Mouse (Mus musculus) hindbrain, postnatal 0 days (tissue): ENCODE results near the gene Rnf5. TPM values are rescaled to one million over a fixed set of nuclear protein-coding genes. Genes with fewer than 3 reads are reported as not detected.

ENCODE experiments used
- ATAC-seq: fragments of 200-750 bp; cut with Nextera tagmentation; 2 replicates; pipeline ENCODE4 v1.8.0; 2017; ENCODE audit warnings: mild to moderate bottlenecking, moderate TSS enrichment, moderate library complexity
- DNase-seq: peaks from one replicate; pipeline ENCODE4 v3.0.0-alpha.2; 2015; ENCODE audit warnings: low spot score
- H3K27ac ChIP-seq: fragments of 300-500 bp; sonication (generic); 2 replicates; pipeline ENCODE4 v1.5.1; 2014; ENCODE audit warnings: mild to moderate bottlenecking
- H3K27me3 ChIP-seq: fragments of 300-500 bp; sonication (generic); 2 replicates; pipeline ENCODE4 v1.6.1; 2014; ENCODE audit warnings: low read length, mixed read lengths; ENCODE audit not compliant: insufficient read depth
- H3K36me3 ChIP-seq: fragments of 300-500 bp; sonication (generic); 2 replicates; pipeline ENCODE4 v1.6.1; 2014; ENCODE audit warnings: low read length, mixed read lengths; ENCODE audit not compliant: insufficient read depth
- H3K4me1 ChIP-seq: fragments of 300-500 bp; sonication (generic); 2 replicates; pipeline ENCODE4 v1.6.1; 2014; ENCODE audit warnings: antibody characterized with exemption, low read length, mixed read lengths; ENCODE audit not compliant: insufficient read depth
- H3K4me2 ChIP-seq: fragments of 300-500 bp; sonication (generic); 2 replicates; pipeline ENCODE4 v1.6.1; 2014; ENCODE audit warnings: low read depth, mild to moderate bottlenecking, low read length, moderate library complexity, mixed read lengths
- H3K4me3 ChIP-seq: fragments of 300-500 bp; sonication (generic); 2 replicates; pipeline ENCODE4 v1.5.1; 2014; ENCODE audit warnings: low read length
- H3K9ac ChIP-seq: fragments of 300-500 bp; sonication (generic); replicated peaks from 2 replicates; pipeline ENCODE4 v1.6.1; 2014; ENCODE audit warnings: mild to moderate bottlenecking, low read length, moderate library complexity, mixed read lengths
- H3K9me3 ChIP-seq: fragments of 300-500 bp; sonication (generic); 2 replicates; pipeline ENCODE4 v1.6.1; 2016; ENCODE audit warnings: low read length, mixed read lengths
- CTCF ChIP-seq: IDR thresholded peaks from 2 replicates; pipeline ENCODE4 v1.5.1; 2016; ENCODE audit warnings: antibody characterized with exemption, control low read depth, low read depth
- WGBS: fragments of 180-500 bp; shearing (Covaris S2); extraction: QIAGEN DNeasy Blood & Tissue Kit; methylation state at CpG from one replicate; pipeline ENCODE4 v1.1.7; 2014; 5-methylcytosine and 5-hydroxymethylcytosine counted together
- polyA plus RNA-seq: library from polyadenylated mRNA; unstranded; fragments of >200 nt; fragmentation: Nextera tagmentation; extraction: Ambion mirVana; gene quantifications from 2 replicates; pipeline ENCODE4 v1.2.1, GENCODE M21; 2015
- total RNA-seq: library from RNA; depleted of rRNA; stranded (reverse); fragments of >200 nt; gene quantifications from 2 replicates; pipeline ENCODE4 v1.2.3, GENCODE M21; 2014

Gene Rnf5
- total and polyA plus RNA-seq, 2 experiments from 2014 or later = 61.9 to 223 TPM

DNA sequence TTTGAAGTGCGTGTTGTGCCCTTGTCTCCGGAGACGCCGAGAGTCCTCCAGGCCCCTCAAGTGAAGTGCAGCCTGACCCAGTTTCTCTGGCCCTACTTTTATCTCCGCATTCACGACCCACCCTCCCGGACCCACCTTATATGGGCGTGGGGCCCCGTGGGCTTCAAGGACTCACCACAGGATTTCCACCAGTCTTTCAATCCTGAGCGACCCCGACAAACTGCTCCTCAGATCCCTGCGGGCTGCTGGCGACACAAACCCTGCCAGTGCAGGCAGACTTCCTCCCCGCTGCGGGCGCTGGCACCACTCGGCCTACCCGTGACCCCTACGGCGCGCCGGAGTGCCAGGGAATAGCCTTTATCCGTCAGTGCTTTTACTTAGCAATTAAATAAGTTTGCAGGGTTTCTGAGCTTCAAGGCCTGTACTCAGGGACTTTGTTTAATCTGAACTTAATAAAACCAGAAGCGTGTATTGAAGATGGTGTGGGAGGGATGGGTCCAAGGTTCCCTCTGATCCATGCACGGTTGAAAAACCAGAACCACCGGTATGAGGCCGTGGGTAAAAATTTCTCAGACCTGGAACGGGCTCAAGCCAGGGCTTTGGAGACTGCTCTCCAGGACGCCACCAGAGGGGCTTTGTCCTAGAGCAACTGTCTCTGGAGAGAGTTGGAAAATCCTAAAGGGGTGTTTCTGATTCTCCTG lies 24.6 kb upstream of the Rnf5 start, which contains the start of gene Ppt2:
Gene Ppt2 (minus strand): TSS at position 568 of the 701 bp plus-strand sequence.
- ATAC-seq (no peak), DNase-seq (peak; percentile 33)
- peak within 1 kb of the TSS; percentile 59 for H3K9ac ChIP-seq
- H3K4me3 ChIP-seq = peak within 1 kb of the TSS; percentile 55
- WGBS = 5% methylated on average over 29 of the region's 29 CpGs
- H3K27ac ChIP-seq = peak within 1 kb of the TSS; percentile 95
- TF ChIP-seq CTCF = no peak
- peak within 1 kb of the TSS; percentile 98 for H3K4me2 ChIP-seq
- H3K36me3 ChIP-seq = no peaks in the 10 kb centered on the region
- H3K4me1 ChIP-seq = peaks cover 44% of the 10 kb centered on the region
- no peaks in the 10 kb centered on the region for H3K9me3 ChIP-seq
- no peaks in the 10 kb centered on the region for H3K27me3 ChIP-seq

DNA sequence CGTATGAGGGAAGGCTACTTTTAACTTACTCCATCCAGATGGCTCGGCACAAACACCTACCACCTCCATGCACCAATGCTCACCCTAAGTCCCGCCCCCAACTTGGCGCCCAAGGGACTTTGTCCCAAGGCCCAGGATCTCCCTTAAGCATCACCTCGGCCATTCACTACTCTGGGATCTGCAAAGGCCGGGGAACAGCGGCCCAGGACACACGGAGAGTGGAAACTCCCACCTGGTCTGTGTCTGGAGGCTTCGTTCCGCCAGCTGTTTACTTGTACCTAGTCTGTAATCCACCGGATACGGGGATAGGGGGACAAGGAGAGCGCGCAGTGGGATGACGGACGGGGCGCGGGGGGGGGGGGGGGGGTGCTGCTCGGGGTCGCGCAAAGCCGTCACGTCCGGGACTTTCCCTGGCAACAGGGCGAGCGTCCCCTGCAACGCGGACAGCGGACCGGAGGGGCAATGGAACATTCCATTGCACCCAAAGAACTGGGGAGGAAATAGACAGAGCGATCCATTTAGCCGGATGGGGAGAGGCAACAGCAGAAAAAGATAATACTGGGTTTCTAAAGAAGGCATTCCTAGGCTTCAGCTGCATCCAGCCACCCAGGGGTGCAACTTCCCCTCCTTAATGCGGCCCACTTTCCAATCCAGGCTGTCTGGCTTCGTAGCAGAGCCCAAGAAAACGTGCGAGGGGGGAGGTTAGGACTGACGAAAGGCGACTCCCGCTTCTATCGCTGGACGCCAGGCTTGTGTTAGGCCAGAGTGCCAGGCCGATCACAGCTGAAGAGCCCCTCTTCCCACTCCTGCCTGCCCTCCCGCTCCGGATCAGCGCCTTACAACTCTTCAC lies 23.8 kb upstream of the Rnf5 start:
- DNase-seq (peak; percentile 95), ATAC-seq (peak; percentile 88)
- Histone ChIP-seq H3K27ac (peak overlapping the region; percentile 95), H3K4me2 (peak overlapping the region; percentile 98), H3K9me3 (no peaks in the 10 kb centered on the region), H3K27me3 (no peaks in the 10 kb centered on the region), H3K36me3 (peaks cover 6% of the 10 kb centered on the region; the same call in 1 of the 2 replicates), H3K4me3 (peak overlapping the region; percentile 55), H3K9ac (peak overlapping the region; percentile 59), H3K4me1 (peaks cover 44% of the 10 kb centered on the region)
- WGBS = under 1% methylated on average over 43 of the region's 45 CpGs
- TF ChIP-seq CTCF = 0 out of 2 replicates have a peak, but pooled peaks have one; percentile 3

DNA sequence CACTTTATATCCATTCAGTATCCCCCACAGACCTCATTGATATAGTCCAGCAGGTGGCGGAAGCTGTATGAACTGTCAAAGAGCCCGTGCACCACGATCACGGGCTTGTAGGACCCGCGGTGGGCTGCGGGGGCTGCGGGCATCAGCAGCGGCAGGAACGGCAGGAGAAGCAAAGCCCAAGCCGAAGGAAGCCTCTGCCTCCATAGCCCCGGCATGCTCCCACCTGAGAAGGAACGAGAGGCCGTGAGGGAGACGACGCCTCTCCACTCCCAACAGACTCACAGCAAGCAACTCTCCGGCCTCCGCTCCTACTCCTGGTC lies 23.2 kb upstream of the Rnf5 start:
- Histone ChIP-seq H3K36me3 (peaks cover 6% of the 10 kb centered on the region; the same call in 1 of the 2 replicates), H3K9me3 (no peaks in the 10 kb centered on the region), H3K4me2 (peak overlapping the region; percentile 98), H3K27ac (peak overlapping the region; percentile 95), H3K4me1 (peaks cover 42% of the 10 kb centered on the region), H3K4me3 (peak overlapping the region; percentile 55), H3K27me3 (no peaks in the 10 kb centered on the region), H3K9ac (peak overlapping the region; percentile 59)
- peak; percentile 75 for TF ChIP-seq CTCF
- WGBS = 0% methylated on average over 18 of the region's 18 CpGs
- DNase-seq = peak; percentile 80
- peak; percentile 21; the same call in 1 of the 2 replicates for ATAC-seq

DNA sequence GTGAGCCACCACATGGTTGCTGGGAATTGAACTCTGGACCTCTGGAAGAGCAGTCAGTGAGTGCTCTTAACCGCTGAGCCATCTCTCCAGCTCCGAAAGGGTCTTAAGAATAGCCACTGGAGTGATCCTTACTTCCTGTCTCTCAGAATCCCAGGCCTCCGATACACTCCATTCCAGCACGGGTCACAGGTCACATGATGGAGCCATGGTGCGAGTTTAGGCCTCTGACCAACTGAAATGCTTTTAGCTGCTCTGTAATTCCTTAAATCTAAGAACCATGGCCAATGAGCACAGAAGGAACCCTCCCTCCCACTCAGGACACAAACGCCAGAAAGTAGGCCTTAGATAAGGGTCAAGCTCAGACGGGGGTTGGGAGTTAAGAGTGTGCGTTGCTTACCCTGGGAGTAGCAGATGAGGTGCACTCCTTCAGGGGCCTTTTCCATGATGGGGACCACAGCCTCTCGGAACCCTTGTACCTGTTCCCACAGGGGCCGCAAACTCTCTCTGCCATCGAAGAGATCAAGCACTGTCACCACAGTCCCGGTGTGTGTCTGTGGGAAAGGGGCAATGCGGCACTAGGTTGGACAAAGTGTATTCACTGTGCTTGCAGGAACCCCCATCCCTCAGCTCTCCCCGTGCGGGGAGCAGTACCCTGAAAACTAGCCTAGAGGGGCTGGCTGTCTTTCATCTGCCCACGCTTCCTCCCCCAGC lies 22.7 kb upstream of the Rnf5 start:
- H3K27ac ChIP-seq = peak overlapping the region; percentile 95
- no peak for ATAC-seq
- H3K36me3 ChIP-seq = peaks cover 6% of the 10 kb centered on the region; the same call in 1 of the 2 replicates
- no peaks in the 10 kb centered on the region for H3K9me3 ChIP-seq
- 46% methylated on average over 16 of the region's 16 CpGs for WGBS
- H3K9ac ChIP-seq = peak overlapping the region; percentile 59
- H3K4me1 ChIP-seq = peaks cover 38% of the 10 kb centered on the region
- DNase-seq = no peak
- TF ChIP-seq CTCF = no peak
- H3K4me3 ChIP-seq = peak overlapping the region; percentile 55
- no peaks in the 10 kb centered on the region for H3K27me3 ChIP-seq
- peak overlapping the region; percentile 98 for H3K4me2 ChIP-seq

DNA sequence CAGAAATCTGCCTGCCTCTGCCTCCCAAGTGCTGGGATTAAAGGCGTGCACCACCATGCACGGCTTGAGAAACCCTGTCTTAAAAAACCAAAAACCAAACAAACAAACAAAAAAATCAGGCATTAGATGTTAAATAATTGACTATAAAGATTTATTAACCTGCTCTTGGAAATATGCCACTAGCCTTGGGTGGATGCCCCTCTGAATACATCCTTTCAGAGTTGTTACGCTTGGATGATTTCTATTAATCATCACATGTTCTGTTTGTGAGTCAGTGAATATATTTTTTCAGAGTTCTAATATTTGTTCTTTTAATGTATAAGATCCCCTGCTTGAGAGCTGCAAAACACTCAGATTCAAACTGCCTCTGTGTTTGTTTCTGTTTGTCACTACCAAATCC lies 21.5 kb upstream of the Rnf5 start:
- no peaks in the 10 kb centered on the region for H3K9me3 ChIP-seq
- no peak for DNase-seq
- ATAC-seq = no peak
- TF ChIP-seq CTCF = no peak
- WGBS = 93% methylated on average over 3 of the region's 3 CpGs
- no peak overlapping the region for H3K27ac ChIP-seq
- no peak overlapping the region for H3K4me3 ChIP-seq
- no peak overlapping the region for H3K9ac ChIP-seq
- H3K4me2 ChIP-seq = no peak overlapping the region
- H3K27me3 ChIP-seq = no peaks in the 10 kb centered on the region
- peaks cover 27% of the 10 kb centered on the region for H3K4me1 ChIP-seq
- peaks cover 6% of the 10 kb centered on the region; the same call in 1 of the 2 replicates for H3K36me3 ChIP-seq

DNA sequence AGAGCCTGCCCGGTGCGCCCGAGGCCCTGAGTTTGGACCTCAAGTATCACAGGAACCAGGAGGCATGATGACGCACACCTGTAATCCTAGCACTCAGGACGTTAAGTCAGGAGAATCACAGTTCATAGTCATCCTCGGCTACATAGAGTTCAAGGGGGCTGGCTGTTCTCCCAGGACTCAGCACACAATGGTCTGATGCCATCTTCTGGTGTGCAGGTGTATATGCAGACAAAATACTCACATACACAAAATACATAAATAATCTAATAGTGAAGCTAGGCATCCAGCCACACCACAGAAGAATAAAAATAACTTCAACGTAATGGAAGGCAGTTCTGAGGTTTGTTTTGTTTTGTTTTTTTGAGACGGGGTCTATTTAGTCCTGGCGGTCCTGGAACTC lies 19.7 kb upstream of the Rnf5 start:
- no peak overlapping the region for H3K9ac ChIP-seq
- peaks cover 8% of the 10 kb centered on the region; the same call in 1 of the 2 replicates for H3K36me3 ChIP-seq
- ATAC-seq = no peak
- no peak overlapping the region for H3K4me2 ChIP-seq
- H3K9me3 ChIP-seq = no peaks in the 10 kb centered on the region
- peaks cover 8% of the 10 kb centered on the region; the same call in 1 of the 2 replicates for H3K4me1 ChIP-seq
- peak; percentile 31; the same call in 1 of the 2 replicates for TF ChIP-seq CTCF
- H3K4me3 ChIP-seq = no peak overlapping the region
- no peak for DNase-seq
- H3K27ac ChIP-seq = no peak overlapping the region
- no peaks in the 10 kb centered on the region for H3K27me3 ChIP-seq
- WGBS = 84% methylated on average over 9 of the region's 9 CpGs
